Mouse (Mus musculus): ENCODE results near the gene Ssr2.

GRCm38 (mm10) chr3:88556616-88557015 is 19.1 kb upstream of the Ssr2 start:
- no peak for TF ChIP-seq POLR2A (IDR thresholded peaks at IDR 0.05; ENCODE audit: low read depth, low read length)
- TF ChIP-seq CTCF (IDR thresholded peaks at IDR 0.05; ENCODE audit: extremely low read depth, insufficient read depth, insufficient read length, insufficient replicate concordance) = no peak
